ENCODE assay signal across 11 mouse cellular contexts in genomic region chr2:58786681-58787080, GRCm38 (mm10).
DNase-seq lines count a peak whose midpoint lies in the region; ATAC-seq and TF ChIP-seq lines count a peak whose summit lies in the region.
"Had no signal": no experiment of that assay in that cellular context is flagged by ENCODE, and none has a peak within 500 bp of the region (broad histone marks: within the 10 kb centered on the region; RNA-seq: fewer than 3 reads in every experiment).

No protein-coding gene starts in this region.

- TF ChIP-seq CTCF in lung, embryonic 14.5 days (IDR thresholded peaks at IDR 0.05; ENCODE audit: low read depth): no peak
- TF ChIP-seq CTCF in stomach, postnatal 0 days (IDR thresholded peaks at IDR 0.05; ENCODE audit: low read depth): no peak

- 47% methylated on average over 8 of the region's 8 CpGs for WGBS in forebrain, embryonic 15.5 days
- WGBS in forebrain, embryonic 10.5 days: 66% methylated on average over 8 of the region's 8 CpGs
- WGBS in lung, embryonic 14.5 days: 48% methylated on average over 8 of the region's 8 CpGs
- WGBS in forebrain, embryonic 16.5 days: 53% methylated on average over 8 of the region's 8 CpGs
- 74% methylated on average over 8 of the region's 8 CpGs for WGBS in stomach, postnatal 0 days

- peak; percentile 58; the same call in 1 of the 2 replicates for ATAC-seq in forebrain, embryonic 15.5 days (replicated peaks)
- ATAC-seq in lung, embryonic 14.5 days (ENCODE audit: insufficient read depth): peak; percentile 16; the same call in 1 of the 2 replicates
- peak; percentile 47; the same call in 1 of the 2 replicates for ATAC-seq in forebrain, embryonic 16.5 days
- no peak for ATAC-seq in stomach, postnatal 0 days (ENCODE audit: low FRiP score, low TSS enrichment)

- no peak for DNase-seq in forebrain, embryonic 10.5 days (ENCODE audit: extremely low spot score, low spot score)
- peak; percentile 33 for DNase-seq in lung, embryonic 14.5 days
- no peak for DNase-seq in lung, postnatal 36 days
- peak; percentile 37 for DNase-seq in lung, postnatal 14 days
- DNase-seq in layer of hippocampus, adult 9-10 months (ENCODE audit: low spot score): no peak
- DNase-seq in stomach, postnatal 0 days (ENCODE audit: low spot score): no peak
- DNase-seq: gastrocnemius, adult 2 months; kidney, postnatal 10 days had no signal

- H3K9ac ChIP-seq in forebrain, embryonic 15.5 days (replicated peaks): no peak overlapping the region
- H3K9ac ChIP-seq in lung, embryonic 14.5 days: no peak overlapping the region
- no peak overlapping the region for H3K9ac ChIP-seq in forebrain, embryonic 16.5 days (replicated peaks; ENCODE audit: low read depth, low read length)
- no peak overlapping the region for H3K9ac ChIP-seq in stomach, postnatal 0 days (ENCODE audit: low read length)
- H3K9ac ChIP-seq: stomach, embryonic 15.5 days had no signal

- H3K4me2 ChIP-seq in forebrain, embryonic 15.5 days (replicated peaks): no peak overlapping the region
- peak overlapping the region; percentile 38 for H3K4me2 ChIP-seq in lung, embryonic 14.5 days
- H3K4me2 ChIP-seq in forebrain, embryonic 16.5 days (ENCODE audit: low read length): no peak overlapping the region
- H3K4me2 ChIP-seq in stomach, postnatal 0 days (replicated peaks; ENCODE audit: low read depth): no peak overlapping the region
- H3K4me2 ChIP-seq: stomach, embryonic 15.5 days had no signal

- H3K4me1 ChIP-seq in forebrain, embryonic 15.5 days: peaks cover 16% of the 10 kb centered on the region
- peaks cover 12% of the 10 kb centered on the region for H3K4me1 ChIP-seq in forebrain, embryonic 10.5 days
- peaks cover 21% of the 10 kb centered on the region for H3K4me1 ChIP-seq in lung, embryonic 14.5 days (ENCODE audit: insufficient read depth)
- H3K4me1 ChIP-seq in forebrain, embryonic 16.5 days (replicated peaks; ENCODE audit: control insufficient read depth, insufficient read depth, low read length): peaks cover 11% of the 10 kb centered on the region; the same call in 1 of the 2 replicates
- H3K4me1 ChIP-seq in stomach, postnatal 0 days (replicated peaks; ENCODE audit: control insufficient read depth, insufficient read depth): no peaks in the 10 kb centered on the region
- H3K4me1 ChIP-seq: stomach, embryonic 15.5 days had no signal

- no peak overlapping the region; the same call in 1 of the 2 replicates for H3K27ac ChIP-seq in forebrain, embryonic 15.5 days (replicated peaks)
- H3K27ac ChIP-seq in forebrain, embryonic 10.5 days: no peak overlapping the region
- peak overlapping the region; percentile 86 for H3K27ac ChIP-seq in lung, embryonic 14.5 days (ENCODE audit: low read depth)
- H3K27ac ChIP-seq in forebrain, embryonic 16.5 days (ENCODE audit: low read length): no peak overlapping the region
- no peak overlapping the region for H3K27ac ChIP-seq in stomach, postnatal 0 days (replicated peaks)
- H3K27ac ChIP-seq: gastrocnemius, adult 2 months; stomach, embryonic 15.5 days had no signal

- no peaks in the 10 kb centered on the region for H3K36me3 ChIP-seq in forebrain, embryonic 15.5 days
- no peaks in the 10 kb centered on the region for H3K36me3 ChIP-seq in forebrain, embryonic 10.5 days (replicated peaks)
- no peaks in the 10 kb centered on the region for H3K36me3 ChIP-seq in lung, embryonic 14.5 days (ENCODE audit: insufficient read depth)
- H3K36me3 ChIP-seq in forebrain, embryonic 16.5 days (ENCODE audit: control insufficient read depth, insufficient read depth): no peaks in the 10 kb centered on the region
- H3K36me3 ChIP-seq in stomach, postnatal 0 days (ENCODE audit: control insufficient read depth, insufficient read depth, low read length): no peaks in the 10 kb centered on the region
- H3K36me3 ChIP-seq: stomach, embryonic 15.5 days had no signal

- no peak overlapping the region for H3K4me3 ChIP-seq in forebrain, embryonic 15.5 days
- no peak overlapping the region for H3K4me3 ChIP-seq in forebrain, embryonic 10.5 days
- no peak overlapping the region for H3K4me3 ChIP-seq in lung, embryonic 14.5 days (ENCODE audit: low read depth, low read length)
- H3K4me3 ChIP-seq in forebrain, embryonic 16.5 days (replicated peaks; ENCODE audit: low read length): no peak overlapping the region
- no peak overlapping the region for H3K4me3 ChIP-seq in stomach, postnatal 0 days (ENCODE audit: low read depth, low read length)
- H3K4me3 ChIP-seq: gastrocnemius, adult 2 months; stomach, embryonic 15.5 days had no signal

- no peak for TF ChIP-seq EP300 in stomach, postnatal 0 days (optimal IDR thresholded peaks at IDR 0.05)

- no peaks in the 10 kb centered on the region for H3K27me3 ChIP-seq in forebrain, embryonic 15.5 days
- H3K27me3 ChIP-seq in forebrain, embryonic 10.5 days (ENCODE audit: poor library complexity, severe bottlenecking): no peaks in the 10 kb centered on the region
- no peaks in the 10 kb centered on the region for H3K27me3 ChIP-seq in lung, embryonic 14.5 days (ENCODE audit: insufficient read depth, low read length)
- no peaks in the 10 kb centered on the region for H3K27me3 ChIP-seq in forebrain, embryonic 16.5 days (replicated peaks; ENCODE audit: control insufficient read depth, insufficient read depth, low read length)
- no peaks in the 10 kb centered on the region for H3K27me3 ChIP-seq in stomach, postnatal 0 days (ENCODE audit: control insufficient read depth, insufficient read depth, low read length)
- H3K27me3 ChIP-seq: stomach, embryonic 15.5 days had no signal

- H3K9me3 ChIP-seq in forebrain, embryonic 15.5 days: no peaks in the 10 kb centered on the region
- no peaks in the 10 kb centered on the region for H3K9me3 ChIP-seq in forebrain, embryonic 10.5 days
- no peaks in the 10 kb centered on the region for H3K9me3 ChIP-seq in lung, embryonic 14.5 days (ENCODE audit: low read depth, low read length)
- H3K9me3 ChIP-seq in forebrain, embryonic 16.5 days (ENCODE audit: control insufficient read depth, low read length): no peaks in the 10 kb centered on the region
- no peaks in the 10 kb centered on the region for H3K9me3 ChIP-seq in stomach, postnatal 0 days (ENCODE audit: control insufficient read depth, low read length)
- H3K9me3 ChIP-seq: stomach, embryonic 15.5 days had no signal

Comparison
In these comparisons a context has a peak if more than half of its experiments do, and no peak if none do; other contexts are left out.
1. DNase-seq: peak in lung, embryonic 14.5 days (single experiment) and lung, postnatal 14 days (single experiment); none in forebrain, embryonic 10.5 days (single experiment), lung, postnatal 36 days (single experiment), layer of hippocampus, adult 9-10 months (single experiment) and stomach, postnatal 0 days (single experiment).